12 mouse cellular contexts compared by ENCODE assay signal in genomic region chr11:79089027-79089426, GRCm38 (mm10). TPM values are rescaled to one million over a fixed set of nuclear protein-coding genes. Genes with fewer than 3 reads are reported as not detected.
A peak's percentile ranks its signal among the peaks of the same experiment; 100 is the strongest.
DNase-seq lines count a peak whose midpoint lies in the region; ATAC-seq lines count a peak whose summit lies in the region.
"Had no signal": no experiment of that assay in that cellular context is flagged by ENCODE, and none has a peak within 500 bp of the region (broad histone marks: within the 10 kb centered on the region; RNA-seq: fewer than 3 reads in every experiment).

No protein-coding gene starts in this region.

- H3K4me1 ChIP-seq in heart, embryonic 14.5 days (ENCODE audit: control insufficient read depth in 2 of 2, insufficient read depth in 2 of 2, low read length in 2 of 2): peaks cover 46 to 56% of the 10 kb centered on the region in 2 experiments
- H3K4me1 ChIP-seq in liver, embryonic 11.5 days (replicated peaks; ENCODE audit: control insufficient read depth, insufficient read depth, low read length): peaks cover 31% of the 10 kb centered on the region
- peaks cover 66% of the 10 kb centered on the region for H3K4me1 ChIP-seq in liver, embryonic 12.5 days
- H3K4me1 ChIP-seq in brown adipose tissue, adult 24 weeks (ENCODE audit: control insufficient read depth, insufficient read depth, insufficient read length, low read length): peaks cover 31% of the 10 kb centered on the region
- H3K4me1 ChIP-seq in limb, embryonic 15.5 days: peaks cover 24% of the 10 kb centered on the region

- H3K4me2 ChIP-seq in heart, embryonic 14.5 days (ENCODE audit: low read length): no peak overlapping the region
- no peak overlapping the region for H3K4me2 ChIP-seq in liver, embryonic 11.5 days
- H3K4me2 ChIP-seq in liver, embryonic 12.5 days: no peak overlapping the region
- no peak overlapping the region for H3K4me2 ChIP-seq in limb, embryonic 15.5 days
- H3K4me2 ChIP-seq: neural tube, embryonic 12.5 days had no signal

- DNase-seq in heart, adult 11 months: no peak
- no peak for DNase-seq in liver, embryonic 11.5 days (ENCODE audit: low spot score)
- DNase-seq in cerebellum, adult 9-10 months: no peak
- DNase-seq: adrenal gland, postnatal 14 days; cerebellum, adult 2 months had no signal

- no peaks in the 10 kb centered on the region for H3K36me3 ChIP-seq in heart, embryonic 14.5 days (ENCODE audit: control insufficient read depth, insufficient read depth, low read length)
- no peaks in the 10 kb centered on the region for H3K36me3 ChIP-seq in liver, embryonic 11.5 days (ENCODE audit: control insufficient read depth, insufficient read depth, low read length)
- no peaks in the 10 kb centered on the region for H3K36me3 ChIP-seq in liver, embryonic 12.5 days
- H3K36me3 ChIP-seq in limb, embryonic 15.5 days: no peaks in the 10 kb centered on the region
- H3K36me3 ChIP-seq: neural tube, embryonic 12.5 days had no signal

- no peaks in the 10 kb centered on the region for H3K27me3 ChIP-seq in heart, embryonic 14.5 days (ENCODE audit: control insufficient read depth, insufficient read depth, low read length)
- H3K27me3 ChIP-seq in liver, embryonic 11.5 days (replicated peaks; ENCODE audit: control insufficient read depth, insufficient read depth, low read length): no peaks in the 10 kb centered on the region
- H3K27me3 ChIP-seq in liver, embryonic 12.5 days (replicated peaks): no peaks in the 10 kb centered on the region
- no peaks in the 10 kb centered on the region for H3K27me3 ChIP-seq in limb, embryonic 15.5 days
- H3K27me3 ChIP-seq: neural tube, embryonic 12.5 days had no signal

- H3K9me3 ChIP-seq in heart, embryonic 14.5 days (ENCODE audit: control insufficient read depth, low read length): no peaks in the 10 kb centered on the region
- no peaks in the 10 kb centered on the region for H3K9me3 ChIP-seq in liver, embryonic 11.5 days (ENCODE audit: control insufficient read depth, low read length)
- H3K9me3 ChIP-seq in liver, embryonic 12.5 days (replicated peaks): no peaks in the 10 kb centered on the region
- H3K9me3 ChIP-seq in limb, embryonic 15.5 days: no peaks in the 10 kb centered on the region
- H3K9me3 ChIP-seq: neural tube, embryonic 12.5 days had no signal

- H3K9ac ChIP-seq in heart, embryonic 14.5 days (ENCODE audit: low read length): peak overlapping the region; percentile 12; the same call in 1 of the 2 replicates
- 0 out of 2 replicates have a peak overlapping the region, but pooled peaks have one; percentile 18 for H3K9ac ChIP-seq in liver, embryonic 11.5 days (ENCODE audit: low read depth, low read length)
- no peak overlapping the region for H3K9ac ChIP-seq in liver, embryonic 12.5 days
- H3K9ac ChIP-seq in limb, embryonic 15.5 days: no peak overlapping the region
- H3K9ac ChIP-seq: neural tube, embryonic 12.5 days had no signal

- H3K27ac ChIP-seq in heart, embryonic 14.5 days (replicated peaks in 1 of 2; ENCODE audit: control insufficient read depth in 1 of 2, insufficient read depth in 1 of 2, low read depth in 2 of 2, low read length in 2 of 2): peak overlapping the region; percentile 53 to 56
- no peak overlapping the region for H3K27ac ChIP-seq in liver, embryonic 11.5 days (ENCODE audit: low read depth, low read length)
- H3K27ac ChIP-seq in liver, embryonic 12.5 days: no peak overlapping the region
- H3K27ac ChIP-seq in brown adipose tissue, adult 24 weeks (replicated peaks; ENCODE audit: low read depth, low read length): 0 out of 2 replicates have a peak overlapping the region, but pooled peaks have one; percentile 6
- peak overlapping the region; percentile 67; the same call in 1 of the 2 replicates for H3K27ac ChIP-seq in limb, embryonic 15.5 days
- H3K27ac ChIP-seq: neural tube, embryonic 12.5 days had no signal

- WGBS in heart, embryonic 14.5 days: 37% methylated on average over 5 of the region's 5 CpGs
- 64% methylated on average over 5 of the region's 5 CpGs for WGBS in liver, embryonic 11.5 days
- WGBS in liver, embryonic 12.5 days (ENCODE audit: insufficient replicate concordance): 61% methylated on average over 5 of the region's 5 CpGs
- 46% methylated on average over 5 of the region's 5 CpGs for WGBS in limb, embryonic 15.5 days

- ATAC-seq in heart, embryonic 14.5 days (ENCODE audit: insufficient number of reproducible peaks, insufficient read depth, low FRiP score, low read depth): 0 out of 2 replicates have a peak, but pooled peaks have one; percentile 18
- no peak for ATAC-seq in liver, embryonic 11.5 days (replicated peaks; ENCODE audit: low FRiP score)
- no peak for ATAC-seq in liver, embryonic 12.5 days
- no peak for ATAC-seq in limb, embryonic 15.5 days (ENCODE audit: insufficient number of reproducible peaks, low FRiP score, low TSS enrichment, low read depth)
- no peak for ATAC-seq in megakaryocyte-erythroid progenitor cell, adult 5-6 weeks (replicated peaks; ENCODE audit: low FRiP score, low TSS enrichment, poor library complexity, severe bottlenecking)
- ATAC-seq: intestine, postnatal 0 days had no signal

- no peak overlapping the region for H3K4me3 ChIP-seq in heart, embryonic 14.5 days (ENCODE audit: control insufficient read depth in 1 of 2, insufficient read depth in 1 of 2, low read depth in 1 of 2, low read length in 2 of 2)
- H3K4me3 ChIP-seq in liver, embryonic 11.5 days (ENCODE audit: low read depth, low read length): no peak overlapping the region
- no peak overlapping the region for H3K4me3 ChIP-seq in liver, embryonic 12.5 days
- no peak overlapping the region for H3K4me3 ChIP-seq in brown adipose tissue, adult 24 weeks (ENCODE audit: insufficient read depth, low read depth, low read length)
- H3K4me3 ChIP-seq in limb, embryonic 15.5 days: no peak overlapping the region
- H3K4me3 ChIP-seq: neural tube, embryonic 12.5 days had no signal

RNA-seq across cellular contexts. Expression of gene Ksr1, which starts 57.2 kb away (rescaled TPM):
- polyA plus RNA-seq in heart, embryonic 14.5 days (2014; fragmentation: Nextera tagmentation; extraction: Ambion mirVana): 4.3 and 5.8 TPM in 2 replicates
- polyA plus RNA-seq in liver, embryonic 11.5 days (2014; fragmentation: Nextera tagmentation; extraction: Ambion mirVana): 4.1 and 5.0 TPM in 2 replicates
- 2.4 and 3.1 TPM in 2 replicates for polyA plus RNA-seq in liver, embryonic 12.5 days (2016; fragmentation: Nextera tagmentation; extraction: Ambion mirVana)
- 4.6 TPM in 2 replicates for polyA plus RNA-seq in brown adipose tissue, adult 24 weeks (2012; ENCODE audit: insufficient read depth, insufficient read length, missing spikeins)
- 4.0 and 5.2 TPM in 2 replicates for polyA plus RNA-seq in limb, embryonic 15.5 days (2015; fragmentation: Nextera tagmentation; extraction: Ambion mirVana)
- total RNA-seq in megakaryocyte-erythroid progenitor cell, adult 5-6 weeks (2014; fragmentation: Nextera tagmentation): 5.4 and 11.9 TPM in 2 replicates
- 10.6 and 13.6 TPM in 2 replicates for total RNA-seq in megakaryocyte-erythroid progenitor cell, adult 5-6 weeks (2017)

Comparison
In these comparisons a context has a peak if more than half of its experiments do, and no peak if none do; other contexts are left out.
1. H3K9ac ChIP-seq: peak in heart, embryonic 14.5 days (single experiment) and liver, embryonic 11.5 days (single experiment); none in liver, embryonic 12.5 days (single experiment) and limb, embryonic 15.5 days (single experiment).
2. H3K27ac ChIP-seq: peak in heart, embryonic 14.5 days (2 of 2), brown adipose tissue, adult 24 weeks (single experiment) and limb, embryonic 15.5 days (single experiment); none in liver, embryonic 11.5 days (single experiment) and liver, embryonic 12.5 days (single experiment).